Mouse (Mus musculus) adrenal gland, postnatal 25 days (tissue): ENCODE measurements at regions not wholly inside any gene's neighbourhood (a gene's known extent, or its start where the extent isn't known, plus 50 kb on each side); places are given as distances from the start of the nearest gene placed in this dataset.

Source experiments
- DNase-seq: peaks from one replicate; pipeline ENCODE4 v3.0.0; 2021; ENCODE audit warnings: mixed read lengths

DNA sequence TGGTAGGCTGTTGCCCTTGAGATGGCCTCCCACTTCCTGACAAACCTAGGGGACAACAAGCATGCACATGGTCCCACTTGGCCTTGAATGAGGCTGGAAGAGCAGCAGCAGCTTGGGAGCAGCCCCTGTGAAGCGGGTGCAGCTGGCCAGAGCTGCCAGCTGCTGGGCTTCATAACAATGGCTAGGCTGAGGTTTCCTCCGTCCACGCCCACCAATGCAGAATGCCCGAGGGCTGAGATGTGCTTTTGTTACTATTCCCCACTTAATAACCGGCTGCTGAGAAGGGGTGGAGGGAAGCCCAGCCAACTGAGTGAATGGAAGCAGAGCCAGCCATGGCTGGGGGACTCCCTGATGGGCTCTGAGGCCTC, 202.1 kb downstream of the Sox11 start:
- no peak for DNase-seq

DNA sequence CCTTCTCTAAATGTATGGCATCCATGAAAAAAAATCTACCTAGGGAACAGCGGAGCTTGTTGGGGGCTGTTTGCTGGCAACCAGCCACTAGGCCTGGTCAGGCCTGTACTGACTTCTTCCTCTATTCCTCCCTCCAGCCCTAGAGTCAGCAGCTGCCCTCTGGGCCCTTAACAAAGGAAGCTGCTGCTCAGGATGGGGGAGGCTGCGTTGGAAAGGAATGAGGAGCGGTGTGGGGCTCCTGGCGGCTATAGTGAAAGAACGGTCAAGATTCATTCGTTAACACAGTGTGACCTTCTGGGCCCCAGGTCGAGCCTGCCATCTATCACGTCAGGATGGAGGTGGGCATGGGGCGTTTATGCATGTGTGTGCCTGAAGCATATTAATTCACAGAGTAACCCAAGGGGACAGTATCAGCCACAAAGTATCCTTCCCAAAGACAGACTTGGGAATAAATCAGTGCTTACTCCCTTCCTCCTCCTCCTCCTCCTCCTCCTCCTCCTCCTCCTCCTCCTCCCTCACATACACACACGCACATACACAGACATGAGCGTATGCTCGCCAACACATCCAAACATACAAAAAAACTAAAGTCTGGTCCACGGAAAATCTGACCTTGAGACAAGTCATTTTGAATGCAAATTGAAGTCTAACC, 202.6 kb downstream of the Sox11 start:
- DNase-seq, result no peak

DNA sequence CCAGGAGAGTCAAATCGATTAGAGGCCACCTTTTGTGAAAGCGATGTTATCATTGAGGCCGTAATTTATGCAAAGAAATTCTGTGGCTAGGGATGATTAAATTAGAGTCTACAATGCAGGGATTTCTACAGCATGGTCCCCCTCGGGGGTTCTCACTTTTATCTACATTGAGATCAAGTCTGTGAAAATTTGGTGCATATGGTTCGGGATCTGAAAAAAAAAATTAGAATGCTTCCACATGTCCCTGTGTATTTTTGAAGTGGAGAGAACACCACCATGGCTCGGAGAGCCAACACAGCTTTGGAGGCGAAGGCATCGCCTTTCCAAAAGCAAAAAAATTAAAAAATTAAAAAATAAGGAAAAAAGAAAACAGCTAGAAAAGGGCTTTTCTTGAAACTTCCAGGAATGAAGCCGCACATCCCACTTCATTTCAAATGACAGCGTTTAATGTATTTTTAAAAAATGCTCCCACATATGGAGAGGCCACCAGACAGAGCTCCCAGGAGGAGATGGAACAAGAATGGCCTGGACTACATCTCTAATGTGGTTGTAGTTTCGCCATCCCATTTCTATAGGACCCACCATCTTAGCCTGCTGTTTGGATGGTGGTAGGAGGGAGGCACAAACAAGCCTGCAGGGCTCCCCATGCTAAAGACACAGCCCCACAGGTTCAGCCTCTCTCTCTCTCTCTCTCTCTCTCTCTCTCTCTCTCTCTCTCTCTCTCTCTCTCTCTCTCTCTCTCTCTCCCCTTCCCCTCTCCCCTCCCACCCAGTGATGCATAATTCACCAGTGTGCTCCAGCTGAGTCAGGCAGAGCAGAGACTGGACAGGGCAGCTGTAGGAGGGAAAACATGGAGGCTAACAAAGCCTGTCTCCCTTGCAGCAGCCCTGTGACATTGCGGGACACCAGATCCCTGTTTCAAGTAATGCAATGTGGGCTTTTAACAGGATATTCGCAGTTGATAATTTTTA, 203.4 kb downstream of the Sox11 start:
- no peak for DNase-seq

DNA sequence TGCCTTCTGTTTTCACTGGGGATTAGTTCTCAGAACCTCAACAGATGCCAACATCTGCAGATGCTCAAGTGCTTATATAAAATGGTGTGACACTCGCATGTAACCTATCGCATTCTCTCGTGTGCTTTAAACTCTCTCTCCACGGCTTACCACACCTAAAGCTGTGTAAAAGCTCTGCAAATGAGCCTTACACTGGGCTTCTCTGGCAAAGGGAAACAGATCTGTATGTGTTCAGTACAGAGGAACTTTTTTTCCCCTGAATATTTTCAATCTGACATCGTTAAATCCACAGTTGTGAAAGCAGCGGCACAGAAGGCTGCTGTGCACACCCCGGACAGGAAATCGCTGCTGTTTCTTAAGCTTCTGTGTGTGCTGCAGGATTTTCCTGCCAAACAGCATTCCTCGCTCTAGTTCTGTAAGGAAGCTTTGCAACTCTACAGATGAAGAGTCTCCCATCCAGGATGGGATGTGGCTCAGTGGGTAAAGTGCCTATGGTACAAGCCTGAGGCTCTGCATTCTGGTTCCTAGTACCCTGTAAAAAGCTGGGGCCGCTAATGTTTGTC, 206.3 kb downstream of the Sox11 start:
- DNase-seq, result no peak

DNA sequence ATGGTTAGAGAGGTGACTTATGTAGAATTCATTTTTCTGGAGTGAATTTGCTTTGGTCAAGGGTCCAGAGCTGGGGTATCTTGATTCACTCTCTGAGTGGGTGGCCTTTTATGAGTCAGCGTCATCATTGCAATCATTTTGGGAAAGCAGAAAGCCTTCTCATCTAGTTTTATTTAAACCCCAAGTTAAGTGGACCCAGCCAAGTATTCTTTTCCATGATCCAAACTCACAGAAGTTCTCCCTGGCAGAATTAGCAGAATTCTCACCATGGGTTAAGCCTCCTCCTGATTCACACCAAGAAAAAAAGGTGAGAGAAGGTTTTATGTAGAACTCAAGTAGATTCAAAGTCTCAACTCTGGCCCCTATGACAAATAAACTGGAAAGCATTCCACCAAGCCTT, 211.8 kb downstream of the Sox11 start:
- no peak for DNase-seq

DNA sequence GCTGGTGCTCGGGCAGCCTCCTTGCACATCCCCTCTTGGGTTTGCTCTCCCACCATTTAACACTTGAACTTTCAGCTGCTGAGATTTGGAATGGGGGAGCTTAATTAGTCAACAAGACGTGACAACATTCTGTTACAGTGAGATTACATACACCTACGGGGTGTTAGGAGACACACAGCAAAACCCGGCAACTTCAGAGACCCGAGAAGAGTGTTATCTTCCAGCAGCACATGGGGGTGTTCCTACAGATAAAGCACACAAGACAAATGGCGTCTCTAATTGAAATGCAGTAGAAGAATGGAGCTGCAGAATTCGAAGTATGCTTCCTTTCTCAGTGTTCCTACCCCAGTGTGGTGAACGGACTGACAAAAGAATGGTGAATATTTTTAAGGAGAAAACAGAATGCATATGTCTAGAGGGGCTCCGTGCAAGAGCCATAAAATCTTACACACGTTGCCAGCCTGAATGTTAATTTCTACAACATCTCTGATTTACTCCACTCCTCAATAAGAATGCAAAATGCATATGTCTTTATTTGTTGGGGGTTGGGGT, 215.2 kb downstream of the Sox11 start:
- no peak for DNase-seq

DNA sequence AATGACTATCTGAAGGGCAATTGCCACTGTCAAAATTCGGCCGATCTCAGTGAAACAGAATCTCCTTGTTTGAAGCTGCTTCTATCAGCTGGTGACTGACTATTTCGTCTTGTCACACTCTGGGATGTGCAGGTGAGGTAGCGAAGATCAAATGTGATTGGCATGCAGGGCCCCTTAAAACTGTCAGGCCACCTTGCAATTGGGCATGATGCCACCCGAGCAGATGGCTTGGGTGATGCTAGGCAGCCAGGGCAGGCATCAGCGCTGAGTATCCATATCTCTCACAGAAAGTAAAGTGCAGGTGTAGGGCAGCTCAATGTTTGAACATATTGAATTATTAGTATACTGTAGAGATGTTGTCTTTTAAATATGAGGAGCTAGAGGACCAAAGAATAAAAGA, 223.8 kb downstream of the Sox11 start:
- DNase-seq, result peak; percentile 18

DNA sequence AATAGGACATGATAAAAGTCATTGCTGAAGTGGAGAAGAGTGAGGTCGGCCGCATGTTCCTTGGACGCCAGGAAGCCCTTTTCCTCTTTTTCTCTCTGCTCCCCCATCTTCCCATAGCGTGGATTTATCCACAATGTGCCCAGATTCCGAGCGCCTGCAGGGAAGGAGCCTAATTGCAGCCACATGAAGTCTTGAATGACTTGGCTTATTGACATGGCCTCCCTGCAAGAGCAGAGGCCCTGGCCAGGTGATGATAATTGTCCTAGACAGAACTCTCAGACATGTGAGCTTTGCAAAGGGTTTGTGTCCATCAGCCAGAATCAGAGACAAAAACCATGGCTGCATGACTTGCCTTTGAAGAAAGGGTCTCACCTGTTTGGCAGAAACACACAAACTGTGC, 227.0 kb downstream of the Sox11 start:
- no peak for DNase-seq

DNA sequence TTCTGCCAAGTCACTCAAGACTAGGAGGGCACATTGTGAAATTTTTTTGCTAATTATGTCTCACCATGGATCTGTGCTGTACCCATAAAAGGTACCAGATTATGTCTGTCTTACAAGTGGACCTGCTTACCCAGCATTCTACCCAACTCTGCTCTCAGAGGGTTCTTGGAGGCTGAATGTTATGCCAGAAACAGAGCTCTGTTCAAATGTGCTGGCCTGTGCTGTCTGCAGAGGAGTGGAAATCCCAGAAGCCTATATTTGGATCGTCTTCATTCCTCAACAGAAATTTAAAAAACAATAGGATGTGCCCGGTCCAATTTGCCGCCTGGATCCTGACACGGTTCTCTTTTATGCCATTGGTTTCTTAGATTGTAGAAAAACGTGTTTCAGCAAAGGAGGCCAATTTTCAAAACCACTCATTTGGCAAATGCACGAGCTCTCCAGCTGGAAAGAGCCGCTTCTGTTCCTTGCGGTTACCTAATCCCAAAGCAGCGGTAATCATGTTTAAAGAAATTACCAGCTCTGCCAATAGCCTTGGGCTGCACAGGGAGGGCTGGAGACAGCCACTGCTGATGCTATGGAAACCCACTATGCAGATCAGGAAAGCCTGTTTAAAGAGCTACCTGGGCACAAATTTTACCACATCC, 237.3 kb downstream of the Sox11 start:
- no peak for DNase-seq

DNA sequence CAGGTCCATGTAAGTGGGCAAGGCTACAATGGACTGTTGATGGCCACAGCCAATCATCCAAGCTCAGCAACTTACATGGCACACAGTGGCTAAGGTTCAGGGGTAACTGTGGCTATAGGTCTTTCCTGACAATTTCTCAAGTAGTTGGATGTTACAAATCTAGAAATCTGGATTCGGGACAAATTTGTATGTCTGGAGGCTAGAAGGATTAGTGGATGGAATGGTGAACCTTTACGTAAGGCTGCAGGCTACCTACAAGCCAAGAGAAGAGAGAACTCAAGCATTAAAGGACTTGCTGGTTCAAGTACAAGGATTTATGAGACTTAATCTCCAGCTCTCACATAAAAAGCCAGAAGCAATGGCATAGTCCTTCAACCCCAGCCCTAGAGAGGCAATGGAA, 239.4 kb downstream of the Sox11 start:
- DNase-seq, result no peak

DNA sequence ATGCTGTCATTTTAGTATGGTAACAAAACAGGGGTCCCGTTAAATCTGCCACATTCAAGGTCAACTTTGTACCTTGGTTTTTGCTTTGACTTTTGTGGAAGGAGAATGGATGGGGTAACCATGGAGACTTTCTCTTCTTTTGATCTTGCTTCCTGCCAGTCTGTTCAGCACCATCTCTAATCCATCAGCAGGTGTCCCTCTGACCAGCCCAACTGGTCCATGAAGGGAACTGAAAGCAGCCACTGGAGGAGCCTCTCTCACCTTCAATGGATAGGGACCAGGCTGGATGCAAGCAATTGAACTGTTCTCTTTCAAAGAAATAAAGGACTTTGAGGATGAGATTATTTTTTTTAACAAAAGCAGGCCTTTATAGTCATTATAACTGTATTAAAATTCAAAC, 253.2 kb downstream of the Sox11 start:
- DNase-seq, result no peak

DNA sequence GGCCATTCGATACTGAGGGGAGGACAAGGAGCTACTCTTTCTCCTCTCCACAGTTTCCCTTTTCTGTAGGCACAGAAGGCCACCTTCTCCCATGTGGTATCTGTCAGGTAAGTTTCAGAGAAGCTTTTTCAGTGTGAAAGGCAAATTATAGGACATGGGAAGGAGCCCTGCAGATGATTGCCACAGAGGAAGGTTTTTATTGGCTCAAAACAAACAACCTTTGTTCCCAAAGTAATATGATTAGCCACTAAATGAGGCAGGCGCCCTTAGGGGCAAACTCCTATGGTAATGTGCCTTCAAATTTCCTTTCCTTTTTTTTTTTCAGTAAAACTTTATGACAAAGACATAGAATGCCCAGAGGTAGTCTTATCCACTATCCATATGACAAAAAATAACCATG, 256.5 kb downstream of the Sox11 start:
- no peak for DNase-seq

DNA sequence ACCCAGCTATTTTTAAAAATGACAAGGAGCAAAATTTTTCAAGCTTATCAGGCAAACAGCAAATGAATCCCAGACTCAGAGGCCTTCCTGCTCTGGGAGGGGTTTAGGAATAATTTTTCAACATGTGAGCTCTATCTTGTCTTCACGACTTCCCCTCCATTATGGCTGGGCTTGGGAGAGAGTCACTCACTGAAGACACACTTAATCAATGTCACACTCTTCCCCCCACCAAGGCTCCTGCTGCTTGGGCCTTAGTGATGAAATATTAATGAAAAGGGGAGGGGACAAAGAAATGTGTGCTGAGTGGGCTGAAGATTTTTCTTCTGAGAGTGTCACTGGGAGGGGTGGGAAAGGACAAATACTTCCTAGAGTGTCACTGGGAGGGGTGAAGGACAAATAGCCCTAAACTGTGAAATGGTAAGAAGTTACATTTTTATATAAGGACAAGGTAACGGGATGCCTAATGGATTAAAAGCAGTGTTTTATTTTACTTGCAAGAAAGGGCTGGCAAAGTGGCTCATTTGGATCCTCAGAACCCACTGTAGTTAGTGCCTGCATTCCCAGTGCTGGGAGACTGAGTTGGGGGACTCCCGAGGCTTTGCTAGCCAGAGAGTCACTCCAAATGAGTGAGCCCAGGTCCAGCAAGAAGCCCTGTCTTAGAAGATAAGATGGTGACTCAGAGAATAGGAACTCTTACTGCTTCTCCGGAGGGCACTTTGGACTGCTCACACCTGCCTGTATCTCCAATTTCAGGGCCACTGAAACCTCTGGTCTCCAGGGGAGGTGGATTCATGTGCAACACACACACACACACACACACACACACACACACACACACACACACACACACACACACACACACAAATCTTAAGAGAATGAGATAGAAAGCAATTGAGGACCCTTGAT, 258.5 kb downstream of the Sox11 start:
- DNase-seq, result no peak

DNA sequence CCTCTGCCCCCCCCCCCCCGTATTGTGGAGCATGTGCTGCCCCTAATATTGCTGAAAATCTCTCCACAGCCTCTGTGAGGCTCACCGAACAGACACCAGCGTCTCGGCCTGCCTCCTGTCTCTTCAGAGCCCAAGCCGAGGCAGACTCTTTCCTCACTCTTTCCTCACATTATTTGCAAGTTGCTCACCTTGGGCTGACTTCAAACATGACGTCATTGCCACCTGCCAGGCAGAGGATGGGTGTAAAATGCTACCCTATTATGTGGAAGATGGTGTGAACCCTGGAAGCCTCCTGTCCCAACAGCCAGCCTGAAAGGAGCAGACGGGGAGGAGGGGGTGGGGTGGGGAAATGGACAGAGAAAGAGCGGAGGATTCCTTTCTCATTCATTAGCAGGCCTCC, 259.3 kb downstream of the Sox11 start:
- no peak for DNase-seq

DNA sequence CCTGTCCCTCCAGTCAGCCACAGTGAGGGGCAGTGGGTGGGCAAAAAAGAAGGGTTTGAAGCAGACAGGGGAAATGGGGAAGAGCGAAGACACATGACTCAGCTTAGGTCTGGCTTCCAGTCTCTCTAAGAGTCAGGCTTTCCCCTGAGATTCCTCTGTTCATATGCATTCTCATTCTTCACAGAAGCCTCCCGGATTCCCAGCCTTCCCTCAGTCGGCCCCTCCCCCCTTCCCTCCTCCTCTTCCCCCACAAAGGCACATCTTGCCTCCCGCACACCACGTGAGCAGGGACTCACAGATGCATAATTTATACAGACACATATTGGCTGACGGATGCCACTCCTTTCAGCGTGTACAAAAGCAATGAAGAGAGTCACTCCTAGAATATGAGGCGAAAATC, 259.8 kb downstream of the Sox11 start:
- peak; percentile 10 for DNase-seq

DNA sequence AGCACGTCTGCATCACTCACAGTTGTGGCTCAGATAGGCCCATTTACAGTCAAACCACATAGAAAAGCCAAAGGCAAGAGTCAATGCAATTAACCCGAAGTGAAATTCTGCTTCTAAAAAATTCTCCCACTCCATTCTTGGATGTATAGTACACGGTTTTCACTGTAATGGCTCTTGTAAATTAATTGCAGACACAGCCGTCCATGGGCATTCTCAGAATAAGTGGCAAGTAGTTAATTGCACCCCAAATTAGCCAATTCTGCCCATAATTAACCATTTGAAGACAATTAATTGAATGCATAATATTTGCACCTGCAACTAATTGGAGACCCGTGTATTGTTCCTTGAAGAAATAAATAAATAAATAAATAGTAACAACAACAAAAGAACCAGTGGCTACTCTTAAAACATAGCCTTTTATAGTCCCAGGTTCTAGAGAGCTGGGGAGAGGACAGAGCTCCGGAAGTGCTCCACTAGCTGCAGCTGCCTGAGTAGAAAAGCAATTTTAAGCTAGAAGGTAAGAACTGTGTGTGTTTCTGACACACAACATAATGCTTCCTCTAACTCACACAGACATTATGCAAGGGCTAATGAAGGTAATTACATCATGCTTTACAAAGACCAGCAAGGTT, 266.2 kb downstream of the Sox11 start:
- DNase-seq, result no peak

DNA sequence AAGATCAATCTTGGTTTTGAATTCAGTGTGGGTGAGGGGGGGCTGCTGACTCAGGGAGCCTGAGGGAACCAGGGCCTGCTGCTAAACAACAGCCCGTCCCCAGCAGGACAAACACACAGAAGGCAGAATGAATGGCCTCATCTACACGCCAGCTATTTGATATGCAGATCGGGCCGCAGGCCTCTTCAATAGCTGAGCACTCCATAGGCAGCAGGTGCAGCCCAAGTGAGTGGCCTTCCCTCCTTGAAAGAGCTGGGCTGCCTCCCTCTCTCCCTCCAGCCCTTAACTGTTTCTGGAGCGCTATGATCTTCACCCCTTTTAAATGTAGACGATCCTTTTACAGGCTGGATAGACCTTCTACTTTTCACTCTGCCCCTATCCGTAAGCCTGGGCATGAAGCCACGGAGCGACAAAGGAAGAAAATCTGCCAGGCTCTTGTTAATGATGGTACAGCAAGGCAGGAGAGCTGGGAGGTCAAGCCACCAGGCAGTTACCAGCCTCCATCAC, 277.3 kb downstream of the Sox11 start:
- DNase-seq, result no peak

DNA sequence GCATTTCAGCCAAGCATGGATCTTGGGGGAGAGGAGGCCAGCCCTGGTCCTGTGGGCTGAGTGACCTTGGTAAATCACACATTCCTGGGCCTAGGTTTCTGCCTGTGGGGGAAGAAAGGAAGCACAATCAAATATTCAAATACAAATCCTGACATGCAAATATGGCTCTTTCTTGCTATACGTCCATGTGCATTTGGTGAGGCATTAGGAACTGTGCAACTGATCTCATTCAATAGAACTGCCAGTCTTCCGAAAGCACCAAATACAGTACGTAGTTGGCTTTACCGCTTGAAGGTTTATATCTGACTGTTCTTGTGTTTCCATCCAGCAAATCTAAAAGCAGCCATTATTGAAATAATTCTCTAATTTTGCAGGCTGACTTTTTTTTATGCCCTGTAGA, 278.9 kb downstream of the Sox11 start:
- DNase-seq, result no peak

DNA sequence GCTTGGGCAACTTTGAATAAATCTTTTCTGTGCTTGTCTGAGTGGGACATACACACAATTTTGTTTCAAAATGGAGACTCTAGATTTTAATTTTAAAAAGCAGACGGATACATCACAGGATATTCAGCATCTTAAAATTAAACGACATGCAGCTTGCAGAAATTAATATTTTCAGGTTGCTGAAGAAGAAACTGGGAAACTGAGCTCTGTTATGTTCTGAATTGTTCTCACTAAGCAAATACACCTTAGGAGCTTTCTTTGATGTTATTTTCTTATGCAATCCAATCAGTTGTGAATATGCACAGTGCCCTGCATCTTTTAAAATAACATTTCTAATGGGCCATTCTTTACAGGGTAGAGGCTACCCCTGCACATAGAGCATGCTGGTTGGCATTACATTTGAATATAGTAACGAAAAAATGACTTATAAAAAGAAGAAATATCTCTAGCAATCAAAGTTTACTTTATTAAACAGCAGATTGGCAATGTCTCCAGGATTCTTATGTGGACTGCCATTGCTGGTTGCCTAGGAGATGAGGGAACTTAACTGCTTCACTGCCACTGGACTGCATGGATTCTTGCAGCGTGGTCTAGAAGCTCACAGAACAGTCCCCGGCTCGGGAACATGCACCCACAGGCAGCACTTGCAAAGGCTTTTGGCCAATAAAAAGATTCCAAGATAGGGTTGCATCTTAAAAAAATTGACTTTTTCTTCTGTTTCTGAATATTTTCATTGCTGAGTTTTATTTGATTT, 279.7 kb downstream of the Sox11 start:
- DNase-seq, result no peak

DNA sequence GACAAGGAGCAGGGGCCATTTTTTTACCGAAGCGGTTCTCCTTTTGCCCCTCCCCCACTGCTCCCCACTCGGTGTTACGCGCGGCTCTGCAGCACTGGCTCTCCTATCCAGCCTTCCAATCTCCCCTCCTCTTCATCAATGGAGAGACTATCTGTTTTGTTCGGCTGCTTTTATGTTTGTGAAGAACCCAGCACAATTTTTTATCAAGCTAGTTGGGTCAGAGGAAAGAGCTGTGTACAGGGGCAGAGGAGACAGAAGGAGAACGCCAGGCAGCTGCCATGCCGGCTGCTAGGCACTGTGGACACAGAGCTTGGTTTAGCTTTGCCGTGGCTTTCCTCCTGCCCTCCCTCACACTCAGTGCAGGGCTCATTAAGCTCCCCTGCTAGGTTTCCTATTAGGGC, 280.3 kb downstream of the Sox11 start:
- DNase-seq, result peak; percentile 9
